Mouse (Mus musculus) bone marrow macrophage, adult 2 months (primary cell): ENCODE data around the gene Hspb2.

ENCODE experiments used
- CTCF ChIP-seq: IDR thresholded peaks from 2 replicates; pipeline ENCODE4 v1.5.1; 2012; ENCODE audit warnings: low read depth, mild to moderate bottlenecking, low read length, moderate library complexity
- POLR2A ChIP-seq: IDR thresholded peaks from 2 replicates; pipeline ENCODE4 v1.6.1; 2012; ENCODE audit warnings: mild to moderate bottlenecking, low read depth, low read length, borderline replicate concordance

DNA sequence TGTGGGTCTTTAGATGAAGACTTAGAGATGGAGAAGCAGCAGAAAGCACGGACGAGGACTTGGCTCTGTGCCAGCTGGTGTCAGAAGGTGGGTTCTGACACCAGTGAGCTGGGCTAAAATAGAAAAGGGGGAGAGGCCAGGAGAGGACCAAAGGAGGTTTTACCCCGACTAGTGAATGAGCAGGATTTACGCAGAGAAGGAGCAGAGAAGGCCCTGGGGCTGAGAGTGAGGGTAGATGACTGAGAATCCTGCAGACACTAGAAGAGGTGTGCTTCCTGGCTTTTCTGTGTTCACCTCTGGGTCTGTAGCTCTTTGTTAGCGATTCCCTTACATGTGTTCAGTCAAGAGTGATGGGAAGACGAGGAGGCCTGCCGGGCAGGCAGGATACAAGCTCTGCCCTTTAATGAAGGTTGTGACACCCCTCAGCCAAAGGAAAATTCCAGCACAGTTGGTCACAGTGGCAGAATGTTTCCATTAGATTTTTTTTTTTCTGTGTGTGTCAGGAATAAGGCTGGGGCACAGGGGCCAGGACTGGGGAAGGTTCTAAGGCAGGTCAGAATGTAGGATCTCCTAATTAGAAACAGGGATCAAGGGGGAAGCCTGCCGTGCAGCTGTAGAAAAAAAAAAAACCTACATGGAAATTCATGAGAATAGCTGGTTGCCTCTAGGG lies 26.1 kb downstream of the Hspb2 start:
- TF ChIP-seq CTCF (no peak), POLR2A (no peak)
